Mouse (Mus musculus) lung, embryonic 15.5 days (tissue): ENCODE results near the gene Shank1. TPM values are rescaled to one million over a fixed set of nuclear protein-coding genes. Genes with fewer than 3 reads are reported as not detected.
"Not testable (repeated sequence)": the region's sequence is repeated elsewhere in the genome, so short reads cannot be mapped to it uniquely, and the experiment has no call there.

ENCODE experiments used
- ATAC-seq: fragments of 200-750 bp; cut with Nextera tagmentation; 2 replicates; pipeline ENCODE4 v1.8.0; 2017; ENCODE audit warnings: moderate number of reproducible peaks, borderline replicate concordance; ENCODE audit not compliant: low FRiP score, low TSS enrichment; ENCODE audit errors: extremely low read depth
- H3K27ac ChIP-seq: fragments of 300-500 bp; sonication (generic); 2 replicates; pipeline ENCODE4 v1.5.1; 2015; ENCODE audit warnings: moderate library complexity, mild to moderate bottlenecking, inconsistent platforms
- H3K27me3 ChIP-seq: fragments of 300-500 bp; sonication (generic); 2 replicates; pipeline ENCODE4 v1.6.1; 2015; ENCODE audit warnings: inconsistent platforms
- H3K36me3 ChIP-seq: fragments of 300-500 bp; sonication (generic); 2 replicates; pipeline ENCODE4 v1.6.1; 2015; ENCODE audit warnings: inconsistent platforms
- H3K4me1 ChIP-seq: fragments of 300-500 bp; sonication (generic); 2 replicates; pipeline ENCODE4 v1.6.1; 2015; ENCODE audit warnings: inconsistent platforms
- H3K4me2 ChIP-seq: fragments of 300-500 bp; sonication (generic); 2 replicates; pipeline ENCODE4 v1.6.1; 2015; ENCODE audit warnings: inconsistent platforms, mild to moderate bottlenecking, moderate library complexity
- H3K4me3 ChIP-seq: fragments of 300-500 bp; sonication (generic); 2 replicates; pipeline ENCODE4 v1.5.1; 2015; ENCODE audit warnings: mild to moderate bottlenecking, inconsistent platforms
- H3K9ac ChIP-seq: fragments of 300-500 bp; sonication (generic); 2 replicates; pipeline ENCODE4 v1.6.1; 2015; ENCODE audit warnings: inconsistent platforms
- H3K9me3 ChIP-seq: fragments of 300-500 bp; sonication (generic); 2 replicates; pipeline ENCODE4 v1.6.1; 2016; ENCODE audit warnings: inconsistent platforms
- WGBS: fragments of 180-500 bp; shearing (Covaris S2); methylation state at CpG from one replicate; pipeline ENCODE4 v1.1.7; 2015; 5-methylcytosine and 5-hydroxymethylcytosine counted together
- polyA plus RNA-seq: library from polyadenylated mRNA; unstranded; fragments of >200 nt; fragmentation: Nextera tagmentation; extraction: Ambion mirVana; gene quantifications from 2 replicates; pipeline ENCODE4 v1.2.1, GENCODE M21; 2015

Shank1 gene
- polyA plus RNA-seq, 1 experiment from 2014 or later = 1.1 TPM

DNA sequence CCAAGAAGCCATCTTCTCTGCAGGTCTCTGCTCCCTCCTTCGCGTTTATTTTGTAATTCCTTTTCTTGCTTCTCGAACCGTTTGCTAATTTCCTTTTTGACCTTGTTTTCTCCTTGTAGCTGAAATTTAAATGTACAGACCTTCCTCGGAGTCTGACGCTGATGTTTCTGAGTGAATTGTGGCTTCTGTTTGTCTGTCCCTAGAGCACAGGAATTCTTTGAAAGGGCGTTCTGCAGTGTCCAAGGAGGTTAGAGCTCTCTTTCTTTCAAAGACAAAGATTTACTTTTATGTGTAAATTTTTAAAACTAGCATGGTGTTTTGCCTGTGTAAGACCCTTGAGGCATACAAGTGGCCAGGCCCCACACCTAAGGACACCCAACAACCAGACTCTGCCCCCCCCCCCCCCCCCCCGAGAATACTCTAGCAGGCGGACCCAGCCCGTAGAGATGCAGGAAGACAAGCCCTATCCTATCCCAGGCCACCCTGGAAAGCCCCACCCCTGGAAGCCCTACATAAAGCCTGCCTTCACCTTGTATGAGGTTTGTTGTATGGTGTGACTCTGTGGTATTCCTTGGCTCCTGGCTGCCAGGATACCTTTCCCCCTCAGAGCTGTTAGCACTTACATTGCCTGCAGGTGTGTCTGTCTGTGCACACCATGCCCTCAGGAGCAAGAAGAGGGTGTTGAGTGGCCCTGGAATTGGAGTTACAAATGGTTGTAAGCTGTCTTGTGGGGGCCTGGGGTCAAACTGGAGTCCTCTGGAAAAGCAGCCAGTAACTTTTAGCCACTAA is 33.4 kb upstream of the Shank1 start:
- Histone ChIP-seq H3K4me2 (no peak overlapping the region), H3K4me3 (no peak overlapping the region), H3K9ac (no peak overlapping the region), H3K27ac (no peak overlapping the region), H3K4me1 (no peaks in the 10 kb centered on the region), H3K9me3 (no peaks in the 10 kb centered on the region), H3K27me3 (peaks cover 18% of the 10 kb centered on the region), H3K36me3 (no peaks in the 10 kb centered on the region)
- WGBS = 63% methylated on average over 8 of the region's 10 CpGs
- no peak for ATAC-seq

DNA sequence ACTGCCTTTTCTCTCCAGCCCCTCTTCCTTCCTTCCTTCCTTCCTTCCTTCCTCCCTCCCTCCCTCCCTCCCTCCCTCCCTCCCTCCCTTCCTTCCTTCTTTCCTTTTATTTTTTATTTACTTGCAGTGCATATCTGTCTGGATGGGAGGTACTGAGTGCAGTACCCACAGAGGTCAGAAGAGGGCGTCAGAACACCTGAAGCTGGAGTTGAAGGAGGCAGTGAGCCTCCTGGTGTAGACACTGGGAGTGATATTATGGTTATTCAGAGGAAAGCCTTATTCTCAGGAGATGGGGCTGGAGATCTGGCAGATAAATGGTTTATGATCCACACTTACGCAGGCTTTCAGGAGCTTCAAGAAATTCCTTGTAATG is 32.8 kb upstream of the Shank1 start:
- H3K27me3 ChIP-seq = peaks cover 18% of the 10 kb centered on the region
- H3K9ac ChIP-seq = no peak overlapping the region
- no peaks in the 10 kb centered on the region for H3K36me3 ChIP-seq
- ATAC-seq = no peak
- H3K9me3 ChIP-seq = no peaks in the 10 kb centered on the region
- 45% methylated on average over 2 of the region's 2 CpGs for WGBS
- no peak overlapping the region for H3K4me3 ChIP-seq
- H3K4me2 ChIP-seq = no peak overlapping the region
- H3K27ac ChIP-seq = no peak overlapping the region
- no peaks in the 10 kb centered on the region for H3K4me1 ChIP-seq

DNA sequence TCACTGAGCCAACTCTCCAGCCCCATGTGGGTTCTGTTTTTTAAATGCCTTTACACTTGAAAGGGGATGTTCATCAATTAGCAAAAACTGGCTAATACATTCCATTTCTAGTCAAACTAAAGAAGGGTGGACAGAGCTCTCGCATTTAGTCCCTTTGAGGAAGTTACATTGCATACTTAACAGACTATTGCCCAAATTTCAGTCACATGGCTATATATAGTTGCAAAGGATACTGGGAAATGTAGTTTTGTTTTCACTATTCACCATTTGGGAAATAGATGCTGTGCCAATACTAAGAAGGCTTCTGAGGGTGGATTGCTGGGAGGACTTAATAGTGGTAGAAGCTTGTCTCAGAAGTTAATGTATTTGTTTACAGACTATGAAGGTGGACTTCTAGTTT is 29.1 kb upstream of the Shank1 start:
- Histone ChIP-seq H3K36me3 (no peaks in the 10 kb centered on the region), H3K27me3 (no peaks in the 10 kb centered on the region), H3K4me3 (no peak overlapping the region), H3K9me3 (no peaks in the 10 kb centered on the region), H3K9ac (no peak overlapping the region), H3K4me1 (no peaks in the 10 kb centered on the region), H3K27ac (no peak overlapping the region), H3K4me2 (no peak overlapping the region)
- ATAC-seq = no peak
- 47% methylated on average over 1 of the region's 1 CpGs for WGBS

DNA sequence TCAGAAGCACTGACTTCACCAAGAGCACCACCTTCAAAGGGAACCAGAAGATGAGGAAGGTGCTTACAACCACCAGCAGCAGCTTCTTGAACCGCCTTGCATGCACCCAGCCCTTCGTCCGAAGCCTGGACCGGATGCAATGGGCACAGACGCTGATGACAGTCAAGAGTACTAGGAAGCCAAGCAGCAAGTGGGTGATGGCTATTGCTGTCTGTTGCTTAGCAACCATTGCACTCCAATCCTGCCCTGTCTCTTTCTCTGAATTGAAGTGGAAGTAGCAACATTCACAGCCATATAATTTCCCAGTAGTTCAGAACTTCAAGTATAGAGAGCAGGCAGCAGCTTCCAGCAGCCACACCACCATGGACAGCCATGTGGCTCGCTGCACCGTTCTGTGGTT is 28.5 kb upstream of the Shank1 start:
- WGBS = 72% methylated on average over 7 of the region's 7 CpGs
- H3K9ac ChIP-seq = no peak overlapping the region
- H3K4me3 ChIP-seq = no peak overlapping the region
- H3K9me3 ChIP-seq = no peaks in the 10 kb centered on the region
- H3K4me2 ChIP-seq = no peak overlapping the region
- no peak for ATAC-seq
- no peaks in the 10 kb centered on the region for H3K27me3 ChIP-seq
- H3K36me3 ChIP-seq = no peaks in the 10 kb centered on the region
- H3K4me1 ChIP-seq = no peaks in the 10 kb centered on the region
- no peak overlapping the region for H3K27ac ChIP-seq

DNA sequence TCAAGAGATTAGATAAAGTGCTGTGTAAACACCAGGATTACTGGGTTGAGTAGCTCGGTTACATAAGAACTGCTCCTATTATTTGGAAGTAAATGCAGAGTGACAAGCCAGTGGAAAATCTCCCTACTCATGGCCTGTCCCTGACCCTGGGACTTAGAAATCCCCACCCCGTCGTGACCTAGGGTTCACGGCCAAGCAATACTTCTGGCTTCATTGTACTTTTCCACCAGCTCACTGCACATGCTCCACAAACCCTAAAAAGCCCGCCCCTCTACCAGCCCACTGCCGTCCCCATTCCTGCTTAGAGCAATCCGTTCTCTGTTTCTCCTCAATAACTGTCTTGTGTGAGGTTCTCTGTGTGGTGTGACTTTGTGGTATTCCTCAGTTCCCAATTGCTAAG is 22.3 kb upstream of the Shank1 start:
- no peak overlapping the region for H3K4me2 ChIP-seq
- no peaks in the 10 kb centered on the region for H3K27me3 ChIP-seq
- H3K27ac ChIP-seq = no peak overlapping the region
- H3K36me3 ChIP-seq = no peaks in the 10 kb centered on the region
- 56% methylated on average over 7 of the region's 7 CpGs for WGBS
- no peak for ATAC-seq
- H3K9ac ChIP-seq = no peak overlapping the region
- H3K4me3 ChIP-seq = no peak overlapping the region
- H3K9me3 ChIP-seq = no peaks in the 10 kb centered on the region
- H3K4me1 ChIP-seq = no peaks in the 10 kb centered on the region

DNA sequence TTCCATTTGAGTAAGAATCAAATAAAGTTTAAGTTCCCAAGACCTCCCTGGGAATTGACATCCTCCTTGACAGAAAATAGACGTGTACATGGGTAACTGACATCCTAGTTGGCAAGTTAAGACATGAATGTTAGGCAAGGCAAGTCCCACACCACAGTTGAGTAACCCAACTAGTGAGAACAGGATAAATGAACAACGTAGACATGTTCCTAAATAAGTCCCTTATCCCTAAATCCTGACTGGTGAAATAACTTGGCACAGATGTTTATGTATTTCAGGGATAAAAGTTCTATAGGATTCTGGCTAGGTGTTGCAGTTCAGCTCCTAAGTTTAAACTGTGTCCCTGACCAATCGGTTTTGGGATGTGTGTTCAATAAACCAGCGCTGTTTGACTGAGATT is 19.1 kb upstream of the Shank1 start:
- Histone ChIP-seq H3K27me3 (no peaks in the 10 kb centered on the region), H3K4me1 (no peaks in the 10 kb centered on the region), H3K9me3 (no peaks in the 10 kb centered on the region), H3K36me3 (no peaks in the 10 kb centered on the region), H3K27ac (no peak overlapping the region), H3K4me3 (no peak overlapping the region), H3K9ac (no peak overlapping the region), H3K4me2 (no peak overlapping the region)
- no peak for ATAC-seq
- 73% methylated on average over 4 of the region's 4 CpGs for WGBS

DNA sequence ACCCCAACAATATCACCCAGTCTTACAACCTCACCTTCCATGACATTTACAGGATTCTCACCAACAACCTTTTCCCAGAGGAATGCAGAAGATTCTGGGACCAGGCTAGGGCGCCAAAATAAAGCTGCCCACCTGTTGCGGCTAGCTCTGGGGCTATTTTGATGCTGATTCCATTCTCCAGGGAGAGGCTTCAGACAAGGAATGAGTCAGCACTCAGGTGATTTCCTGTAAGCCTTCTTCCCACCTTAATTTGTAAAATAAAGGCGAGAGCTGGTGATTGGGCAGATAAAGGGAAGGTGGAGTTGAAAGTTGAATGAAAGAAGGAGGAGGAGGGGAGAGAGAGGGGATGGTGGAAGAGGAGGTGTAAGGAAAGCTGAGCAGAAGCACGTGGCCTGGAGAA is 18.6 kb upstream of the Shank1 start:
- 47% methylated on average over 4 of the region's 4 CpGs for WGBS

DNA sequence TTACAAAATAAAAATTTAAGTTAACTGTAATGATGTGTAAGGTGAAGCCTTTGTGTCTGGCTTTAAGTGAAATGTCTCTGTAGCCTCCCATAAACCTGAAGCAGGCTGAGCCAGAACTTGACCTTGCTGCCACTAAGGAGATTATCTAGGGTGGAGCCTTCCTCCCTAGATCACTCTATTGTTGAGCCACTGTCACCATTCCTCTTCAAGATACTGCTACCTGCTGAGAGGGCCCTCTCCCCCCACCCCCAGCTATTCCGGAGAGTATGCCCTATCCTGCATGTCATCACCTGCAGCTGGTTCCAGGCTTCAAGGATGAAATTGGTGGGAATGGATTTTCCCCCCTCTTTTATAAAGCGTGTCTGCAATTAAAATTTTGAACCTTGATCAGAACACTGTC is 12.6 kb upstream of the Shank1 start:
- not testable (repeated sequence) for ATAC-seq, H3K36me3 ChIP-seq, H3K4me1 ChIP-seq, H3K27ac ChIP-seq, H3K27me3 ChIP-seq, H3K9me3 ChIP-seq, H3K4me2 ChIP-seq, H3K9ac ChIP-seq, H3K4me3 ChIP-seq
- WGBS = 77% methylated on average over 2 of the region's 2 CpGs

More for the DNA sequence above, 18.6 kb upstream of the Shank1 start:
- Histone ChIP-seq H3K9ac (no peak overlapping the region), H3K4me1 (no peaks in the 10 kb centered on the region), H3K36me3 (no peaks in the 10 kb centered on the region), H3K9me3 (no peaks in the 10 kb centered on the region), H3K27ac (no peak overlapping the region), H3K4me2 (no peak overlapping the region), H3K4me3 (no peak overlapping the region), H3K27me3 (no peaks in the 10 kb centered on the region)
- ATAC-seq = no peak

DNA sequence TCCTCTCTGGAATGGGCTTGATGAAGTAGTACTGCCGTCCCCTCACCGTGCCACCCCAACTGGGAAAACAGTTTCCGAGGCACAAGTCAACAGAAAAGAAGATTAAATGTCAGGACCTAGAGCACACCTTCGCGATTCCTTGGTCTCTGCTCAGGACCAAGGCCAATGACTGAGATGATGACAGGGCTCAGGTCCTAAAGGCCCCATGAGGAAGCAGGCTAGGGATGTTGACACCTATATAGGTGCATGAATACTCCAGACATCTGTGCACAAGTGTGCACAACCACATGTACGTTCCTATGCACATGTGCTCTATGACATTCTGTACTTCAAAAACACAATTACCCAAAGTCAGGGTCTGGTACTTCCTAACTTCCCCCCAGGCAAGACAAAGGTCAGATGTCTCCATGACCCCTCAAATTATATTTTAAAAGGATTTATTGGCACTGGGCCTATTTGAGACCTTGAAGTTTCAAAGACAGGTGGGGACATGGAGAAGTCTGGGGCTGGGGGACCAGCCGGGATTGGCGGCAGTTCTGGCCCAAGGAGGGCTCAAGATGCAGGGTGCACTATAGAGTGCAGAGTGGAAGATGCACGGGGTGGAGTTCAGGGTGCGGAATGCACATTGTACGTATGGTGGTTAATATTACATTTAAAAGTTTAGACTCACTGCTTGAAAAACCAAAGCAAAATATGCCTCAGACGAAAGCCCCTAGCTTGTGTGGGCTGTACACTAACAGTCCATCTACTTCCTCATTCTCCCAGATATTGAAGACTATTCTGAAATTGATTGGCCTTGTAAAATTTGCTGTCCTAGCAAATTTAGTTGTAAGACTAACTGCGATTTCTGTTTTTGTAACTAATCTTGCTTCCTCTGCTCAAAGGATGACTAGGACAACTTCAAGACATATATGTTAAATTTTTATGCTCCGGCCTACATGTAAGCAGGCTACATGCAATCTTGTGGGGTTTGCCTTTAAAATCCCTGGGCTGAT is 6.4 kb upstream of the Shank1 start:
- Histone ChIP-seq H3K4me3 (peak overlapping the region; percentile 75), H3K4me2 (peak overlapping the region; percentile 59), H3K9me3 (no peaks in the 10 kb centered on the region), H3K4me1 (peaks cover 7% of the 10 kb centered on the region), H3K27ac (peak overlapping the region; percentile 94), H3K27me3 (peaks cover 13% of the 10 kb centered on the region; the same call in 1 of the 2 replicates), H3K9ac (peak overlapping the region; percentile 94), H3K36me3 (no peaks in the 10 kb centered on the region)
- 85% methylated on average over 14 of the region's 14 CpGs for WGBS
- no peak for ATAC-seq

DNA sequence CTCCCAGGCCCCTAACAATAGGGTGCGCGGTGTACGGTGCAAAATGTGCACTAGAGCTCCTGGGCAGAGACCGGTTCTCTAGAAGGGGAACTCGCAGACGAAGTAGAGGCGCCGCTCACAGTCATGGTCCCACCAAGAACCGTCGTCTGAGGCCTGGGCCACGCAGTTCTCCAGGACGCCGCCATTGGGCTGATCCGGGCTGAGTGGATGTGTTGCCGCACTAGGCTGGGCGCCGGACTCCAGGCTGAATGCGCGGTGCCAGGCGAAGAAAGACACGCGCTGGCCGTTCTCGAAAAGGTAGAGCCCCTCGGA is 5.6 kb upstream of the Shank1 start:
- H3K36me3 ChIP-seq = no peaks in the 10 kb centered on the region
- H3K9me3 ChIP-seq = no peaks in the 10 kb centered on the region
- H3K4me1 ChIP-seq = peaks cover 7% of the 10 kb centered on the region
- peak overlapping the region; percentile 94 for H3K9ac ChIP-seq
- peak overlapping the region; percentile 75 for H3K4me3 ChIP-seq
- peaks cover 21% of the 10 kb centered on the region; the same call in 1 of the 2 replicates for H3K27me3 ChIP-seq
- peak overlapping the region; percentile 59 for H3K4me2 ChIP-seq
- H3K27ac ChIP-seq = peak overlapping the region; percentile 94
- ATAC-seq = peak; percentile 11
- 3% methylated on average over 25 of the region's 25 CpGs for WGBS

DNA sequence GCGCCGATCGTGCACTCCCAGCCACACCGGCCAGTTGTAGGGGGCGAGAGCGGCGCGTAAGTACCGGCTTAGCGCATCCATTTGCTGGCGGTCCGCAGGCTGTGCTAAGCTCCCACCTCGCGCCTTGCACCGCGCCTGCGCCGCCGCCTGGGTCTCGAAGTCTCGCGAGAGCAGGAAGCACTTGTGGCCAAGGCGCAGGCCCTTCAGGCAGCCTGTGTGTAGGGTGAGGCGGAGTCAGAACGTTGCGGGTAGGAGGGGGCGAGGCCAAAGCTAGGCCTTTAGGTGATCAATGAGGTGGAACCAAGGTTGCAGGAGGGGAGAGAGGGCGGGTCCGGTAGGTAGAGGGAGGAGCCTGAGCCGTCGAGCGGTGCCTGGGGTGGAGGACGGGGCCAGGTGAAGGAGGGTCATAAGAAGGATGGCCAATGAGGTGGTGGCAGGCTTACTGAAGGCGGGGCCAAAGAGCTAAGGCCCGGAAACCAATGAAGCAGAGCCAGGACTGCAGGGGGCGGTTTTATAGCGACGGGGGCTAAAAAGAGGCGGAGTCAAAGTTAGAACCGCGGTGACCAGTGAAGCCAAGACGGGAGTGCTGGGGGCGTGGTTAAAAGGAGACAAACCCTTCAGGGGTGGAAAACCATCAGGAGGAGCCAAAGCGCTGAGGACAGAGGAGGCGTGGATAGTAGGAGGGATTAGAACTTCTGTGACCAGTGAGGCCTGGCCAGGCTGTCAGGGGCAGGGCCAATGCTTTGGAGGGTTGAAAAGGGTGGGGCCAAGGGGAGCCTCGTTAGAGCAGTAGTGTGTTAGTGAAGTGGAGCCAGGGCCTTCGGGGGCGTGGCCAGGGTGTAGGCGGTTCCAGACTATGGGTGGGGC is 5.0 kb upstream of the Shank1 start:
- Histone ChIP-seq H3K4me1 (peaks cover 7% of the 10 kb centered on the region), H3K27ac (peak overlapping the region; percentile 94), H3K4me2 (peak overlapping the region; percentile 59), H3K4me3 (peak overlapping the region; percentile 75), H3K27me3 (peaks cover 25% of the 10 kb centered on the region; the same call in 1 of the 2 replicates), H3K9ac (peak overlapping the region; percentile 94), H3K9me3 (no peaks in the 10 kb centered on the region), H3K36me3 (no peaks in the 10 kb centered on the region)
- WGBS = under 1% methylated on average over 49 of the region's 49 CpGs
- ATAC-seq = peak; percentile 95
